Mouse (Mus musculus): ENCODE measurements at regions not wholly inside any gene's neighbourhood (a gene's known extent, or its start where the extent isn't known, plus 50 kb on each side); places are given as distances from the start of the nearest gene placed in this dataset.
A peak's percentile ranks its signal among the peaks of the same experiment; 100 is the strongest.

GRCm38 (mm10) chr6:100094653-100095217 lies 192.6 kb downstream of the Rybp start:
- DNase-seq = no peak

- no peak for DNase-seq
These were observed 194.4 kb downstream of the Rybp start for GRCm38 (mm10) chr6:100092870-100093269.

GRCm38 (mm10) chr6:100091815-100092214 lies 195.5 kb downstream of the Rybp start:
- no peak for DNase-seq

- DNase-seq = no peak
These were observed 198.7 kb downstream of the Rybp start for GRCm38 (mm10) chr6:100088576-100088975.

GRCm38 (mm10) chr6:100086807-100087206 lies 200.5 kb downstream of the Rybp start:
- no peak for DNase-seq

- no peak for DNase-seq
These were observed 201.3 kb downstream of the Rybp start for GRCm38 (mm10) chr6:100085981-100086380.

- no peak for DNase-seq
These were observed 203.3 kb downstream of the Rybp start for GRCm38 (mm10) chr6:100083868-100084477.

- DNase-seq = no peak
These were observed 204.2 kb downstream of the Rybp start for GRCm38 (mm10) chr6:100083127-100083526.

GRCm38 (mm10) chr6:100074672-100075335 lies 212.5 kb downstream of the Rybp start:
- no peak for DNase-seq

- DNase-seq = peak; percentile 30
These were observed 214.9 kb downstream of the Rybp start for GRCm38 (mm10) chr6:100072261-100072968.

- no peak for DNase-seq
These were observed 218.1 kb downstream of the Rybp start for GRCm38 (mm10) chr6:100069151-100069550.

GRCm38 (mm10) chr6:100067273-100067672 lies 220.0 kb downstream of the Rybp start:
- no peak for DNase-seq

- no peak for DNase-seq
These were observed 221.7 kb downstream of the Rybp start for GRCm38 (mm10) chr6:100065586-100065985.

- no peak for DNase-seq
These were observed 224.3 kb downstream of the Rybp start for GRCm38 (mm10) chr6:100062961-100063360.

GRCm38 (mm10) chr6:100059803-100060202 lies 227.5 kb downstream of the Rybp start:
- peak; percentile 42 for DNase-seq

- no peak for DNase-seq
These were observed 231.3 kb downstream of the Rybp start for GRCm38 (mm10) chr6:100055980-100056379.

GRCm38 (mm10) chr6:100052955-100053795 lies 234.1 kb downstream of the Rybp start:
- DNase-seq = no peak

- no peak for DNase-seq
These were observed 234.9 kb downstream of the Rybp start for GRCm38 (mm10) chr6:100052406-100052805.

GRCm38 (mm10) chr6:100049036-100049435 lies 238.2 kb downstream of the Rybp start:
- DNase-seq = no peak

- DNase-seq = no peak
These were observed 240.9 kb downstream of the Rybp start for GRCm38 (mm10) chr6:100046186-100046990.

- DNase-seq = no peak
These were observed 242.2 kb downstream of the Rybp start for GRCm38 (mm10) chr6:100045109-100045508.

GRCm38 (mm10) chr6:100041161-100041560 lies 246.1 kb downstream of the Rybp start:
- no peak for DNase-seq

Data from cerebellum, adult 9-10 months (tissue).